Mouse (Mus musculus) midbrain, embryonic 16.5 days (tissue): ENCODE data around the gene Slc35a5. TPM values are rescaled to one million over a fixed set of nuclear protein-coding genes. Genes with fewer than 3 reads are reported as not detected.

ENCODE experiments used
- ATAC-seq: fragments of 200-750 bp; cut with Nextera tagmentation; 2 replicates; pipeline ENCODE4 v1.8.0; 2017; ENCODE audit warnings: moderate TSS enrichment
- H3K27ac ChIP-seq: fragments of 300-500 bp; sonication (generic); 2 replicates; pipeline ENCODE4 v1.5.1; 2014; ENCODE audit warnings: mild to moderate bottlenecking, low read length, mixed read lengths
- H3K27me3 ChIP-seq: fragments of 300-500 bp; sonication (generic); 2 replicates; pipeline ENCODE4 v1.6.1; 2014; ENCODE audit warnings: low read depth, low read length, mixed read lengths; ENCODE audit not compliant: control insufficient read depth, insufficient read depth
- H3K36me3 ChIP-seq: fragments of 300-500 bp; sonication (generic); 2 replicates; pipeline ENCODE4 v1.6.1; 2014; ENCODE audit warnings: mild to moderate bottlenecking, low read length, moderate library complexity, mixed read lengths; ENCODE audit not compliant: control insufficient read depth, insufficient read depth
- H3K4me1 ChIP-seq: fragments of 300-500 bp; sonication (generic); 2 replicates; pipeline ENCODE4 v1.6.1; 2014; ENCODE audit warnings: mild to moderate bottlenecking, low read length, mixed read lengths; ENCODE audit not compliant: control insufficient read depth, insufficient read depth
- H3K4me2 ChIP-seq: fragments of 300-500 bp; sonication (generic); 2 replicates; pipeline ENCODE4 v1.6.1; 2014; ENCODE audit warnings: mild to moderate bottlenecking, low read length, mixed read lengths
- H3K4me3 ChIP-seq: fragments of 300-500 bp; sonication (generic); 2 replicates; pipeline ENCODE4 v1.5.1; 2014; ENCODE audit warnings: low read depth, mild to moderate bottlenecking, low read length, moderate library complexity, mixed read lengths
- H3K9ac ChIP-seq: fragments of 300-500 bp; sonication (generic); 2 replicates; pipeline ENCODE4 v1.6.1; 2014; ENCODE audit warnings: low read depth, low read length, mixed read lengths
- H3K9me3 ChIP-seq: fragments of 300-500 bp; sonication (generic); replicated peaks from 2 replicates; pipeline ENCODE4 v1.6.1; 2014; ENCODE audit warnings: mild to moderate bottlenecking, low read length, mixed read lengths; ENCODE audit not compliant: control insufficient read depth, poor library complexity, severe bottlenecking
- WGBS: fragments of 180-500 bp; shearing (Covaris S2); extraction: QIAGEN DNeasy Blood & Tissue Kit; methylation state at CpG from one replicate; pipeline ENCODE4 v1.1.7; 2014; 5-methylcytosine and 5-hydroxymethylcytosine counted together
- polyA plus RNA-seq: library from polyadenylated mRNA; unstranded; fragments of >200 nt; fragmentation: Nextera tagmentation; extraction: Ambion mirVana; gene quantifications from 2 replicates; pipeline ENCODE4 v1.2.1, GENCODE M21; 2015

The Slc35a5 gene
- polyA plus RNA-seq, 1 experiment from 2014 or later: 38.3 TPM

DNA sequence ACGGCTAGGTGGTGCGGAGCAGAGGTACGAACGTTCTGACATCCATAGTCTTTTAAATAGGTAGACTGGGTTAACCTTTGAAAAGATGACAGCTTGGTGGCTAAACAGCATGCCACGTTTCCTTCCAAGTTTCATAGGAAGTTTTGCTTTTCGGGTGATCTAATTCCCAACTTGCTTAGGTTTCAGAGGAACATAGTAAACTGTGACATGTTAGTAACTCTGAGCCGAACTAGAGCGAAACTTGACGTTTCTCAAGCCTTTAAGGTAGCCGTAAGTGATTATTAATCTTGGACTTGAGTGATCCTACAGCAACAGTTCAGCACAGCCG is 847 bp upstream of the Slc35a5 start:
- peaks cover 25% of the 10 kb centered on the region for H3K4me1 ChIP-seq
- peak overlapping the region; percentile 92 for H3K27ac ChIP-seq
- ATAC-seq: no peak
- peaks cover 2% of the 10 kb centered on the region; the same call in 1 of the 2 replicates for H3K36me3 ChIP-seq
- H3K27me3 ChIP-seq: no peaks in the 10 kb centered on the region
- peak overlapping the region; percentile 81 for H3K4me2 ChIP-seq
- 7% methylated on average over 11 of the region's 11 CpGs for WGBS
- peak overlapping the region; percentile 93 for H3K9ac ChIP-seq
- no peaks in the 10 kb centered on the region for H3K9me3 ChIP-seq
- peak overlapping the region; percentile 95 for H3K4me3 ChIP-seq

GRCm38 (mm10) chr16:45158136-45158521 is 377 bp downstream of the Slc35a5 start:
- no peaks in the 10 kb centered on the region for H3K9me3 ChIP-seq
- 1% methylated on average over 20 of the region's 20 CpGs for WGBS
- H3K9ac ChIP-seq: peak overlapping the region; percentile 93
- no peaks in the 10 kb centered on the region for H3K27me3 ChIP-seq
- peaks cover 25% of the 10 kb centered on the region for H3K4me1 ChIP-seq
- ATAC-seq: peak; percentile 89
- H3K4me3 ChIP-seq: peak overlapping the region; percentile 95
- H3K4me2 ChIP-seq: peak overlapping the region; percentile 89
- peaks cover 2% of the 10 kb centered on the region; the same call in 1 of the 2 replicates for H3K36me3 ChIP-seq
- H3K27ac ChIP-seq: peak overlapping the region; percentile 92

GRCm38 (mm10) chr16:45154741-45155250 is 3.7 kb downstream of the Slc35a5 start:
- Histone ChIP-seq H3K27ac (no peak overlapping the region), H3K4me3 (no peak overlapping the region), H3K9ac (no peak overlapping the region), H3K4me1 (peaks cover 12% of the 10 kb centered on the region), H3K4me2 (no peak overlapping the region), H3K36me3 (peaks cover 11% of the 10 kb centered on the region), H3K27me3 (no peaks in the 10 kb centered on the region), H3K9me3 (no peaks in the 10 kb centered on the region)
- no peak for ATAC-seq
- 89% methylated on average over 3 of the region's 3 CpGs for WGBS

- H3K36me3 ChIP-seq: peaks cover 48% of the 10 kb centered on the region
- ATAC-seq: no peak
These were observed 9.9 kb downstream of the Slc35a5 start for GRCm38 (mm10) chr16:45148488-45149082.

DNA sequence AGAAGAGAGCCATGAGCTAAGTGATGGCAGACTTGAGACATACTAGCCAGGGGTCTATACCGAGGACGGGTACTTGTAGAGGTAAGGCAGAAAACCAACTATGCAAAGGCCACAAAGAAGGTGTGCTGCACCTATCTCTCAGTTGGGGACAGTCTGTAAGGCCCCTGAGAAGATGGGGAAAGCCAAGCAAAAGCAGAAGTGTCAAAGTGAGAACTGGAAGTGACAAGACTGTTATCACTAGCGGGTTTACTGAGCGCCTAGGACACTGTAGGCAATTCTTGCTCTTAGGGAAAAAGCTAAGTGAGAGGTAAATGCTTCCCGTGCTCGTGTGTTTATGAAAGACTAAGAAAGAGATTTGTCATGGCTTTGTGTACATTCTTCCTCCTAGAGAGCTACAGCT is 13.4 kb downstream of the Slc35a5 start:
- Histone ChIP-seq H3K4me3 (no peak overlapping the region), H3K27ac (no peak overlapping the region), H3K36me3 (peaks cover 61% of the 10 kb centered on the region), H3K9me3 (no peaks in the 10 kb centered on the region), H3K4me1 (no peaks in the 10 kb centered on the region), H3K9ac (no peak overlapping the region), H3K27me3 (no peaks in the 10 kb centered on the region), H3K4me2 (no peak overlapping the region)
- no peak for ATAC-seq
- 92% methylated on average over 6 of the region's 6 CpGs for WGBS

More at GRCm38 (mm10) chr16:45148488-45149082, 9.9 kb downstream of the Slc35a5 start:
- Histone ChIP-seq H3K4me3 (no peak overlapping the region), H3K9me3 (no peaks in the 10 kb centered on the region), H3K4me2 (no peak overlapping the region), H3K4me1 (no peaks in the 10 kb centered on the region), H3K27ac (no peak overlapping the region), H3K27me3 (no peaks in the 10 kb centered on the region), H3K9ac (no peak overlapping the region)
- 94% methylated on average over 10 of the region's 10 CpGs for WGBS

DNA sequence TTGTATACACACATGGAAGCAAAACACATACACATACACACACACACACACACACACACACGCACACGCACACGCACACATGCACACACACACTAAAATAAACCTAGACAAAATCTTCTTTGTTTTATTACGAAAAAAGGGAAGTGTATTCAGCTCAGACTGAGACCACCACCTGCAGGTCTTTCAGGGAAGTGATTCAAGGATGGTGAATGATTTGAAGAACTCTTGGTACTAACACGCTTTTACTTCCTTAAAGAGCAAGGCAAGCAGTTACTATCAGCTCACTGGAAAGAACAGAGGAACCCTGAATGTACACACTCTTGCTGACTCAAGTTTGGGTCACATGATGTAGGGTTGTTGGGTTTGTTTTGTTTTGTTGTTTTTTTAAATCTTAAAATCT is 15.9 kb downstream of the Slc35a5 start:
- no peak for ATAC-seq
- H3K9me3 ChIP-seq: no peaks in the 10 kb centered on the region

DNA sequence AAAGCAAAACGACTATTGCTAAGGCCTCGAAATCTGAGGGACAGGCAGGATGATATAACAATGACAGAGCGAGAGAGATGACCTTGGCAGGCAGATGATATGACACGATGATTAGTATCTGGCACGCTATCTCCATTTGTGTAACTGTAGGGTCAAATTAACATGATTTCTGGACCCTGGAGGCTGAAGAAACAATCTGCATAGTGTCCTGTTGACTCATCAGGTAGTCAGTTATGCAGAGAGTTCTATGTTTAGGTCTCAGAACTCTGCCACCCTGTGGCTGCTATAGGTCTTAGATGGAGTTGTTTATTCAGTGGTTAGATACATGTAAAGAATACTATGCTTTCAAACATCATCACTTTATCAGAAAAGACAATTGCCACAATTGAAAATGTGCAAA is 16.8 kb downstream of the Slc35a5 start:
- no peak overlapping the region for H3K4me2 ChIP-seq
- H3K27me3 ChIP-seq: no peaks in the 10 kb centered on the region
- no peak overlapping the region for H3K27ac ChIP-seq
- no peak overlapping the region for H3K9ac ChIP-seq
- H3K9me3 ChIP-seq: no peaks in the 10 kb centered on the region
- WGBS: 97% methylated on average over 5 of the region's 5 CpGs
- H3K4me3 ChIP-seq: no peak overlapping the region
- H3K4me1 ChIP-seq: no peaks in the 10 kb centered on the region
- ATAC-seq: no peak
- H3K36me3 ChIP-seq: peaks cover 62% of the 10 kb centered on the region

More for the DNA sequence above, 15.9 kb downstream of the Slc35a5 start:
- H3K4me1 ChIP-seq: no peaks in the 10 kb centered on the region
- peaks cover 66% of the 10 kb centered on the region for H3K36me3 ChIP-seq
- no peak overlapping the region for H3K27ac ChIP-seq
- no peak overlapping the region for H3K4me2 ChIP-seq
- no peaks in the 10 kb centered on the region for H3K27me3 ChIP-seq
- 88% methylated on average over 5 of the region's 5 CpGs for WGBS
- no peak overlapping the region for H3K9ac ChIP-seq
- no peak overlapping the region for H3K4me3 ChIP-seq

- Histone ChIP-seq H3K36me3 (no peaks in the 10 kb centered on the region), H3K9me3 (no peaks in the 10 kb centered on the region), H3K4me3 (no peak overlapping the region), H3K27ac (no peak overlapping the region), H3K27me3 (no peaks in the 10 kb centered on the region), H3K4me2 (no peak overlapping the region), H3K9ac (no peak overlapping the region), H3K4me1 (no peaks in the 10 kb centered on the region)
- WGBS: 86% methylated on average over 2 of the region's 2 CpGs
- no peak for ATAC-seq
These were observed 30.4 kb downstream of the Slc35a5 start for GRCm38 (mm10) chr16:45127936-45128710.
